Mouse (Mus musculus) yolk sac, embryonic 10.5 days (tissue): ENCODE measurements around the gene Sult2a1.
"Not testable (repeated sequence)": the region's sequence is repeated elsewhere in the genome, so short reads cannot be mapped to it uniquely, and the experiment has no call there.

Experiments
- DNase-seq: peaks from one replicate; pipeline ENCODE4 v3.0.0-alpha.2; 2017; ENCODE audit warnings: low spot score

Sult2a1 gene

GRCm38 (mm10) chr7:13837309-13837708 is at the start of gene Sult2a1:
Gene Sult2a1, minus strand, starts transcription at chr7:13837409.
- DNase-seq = not testable (repeated sequence)

- DNase-seq = no peak
These were observed 23.3 kb downstream of the Sult2a1 start for GRCm38 (mm10) chr7:13813913-13814312.
